Mouse (Mus musculus) erythroblast, embryonic 14.5 days (primary cell): ENCODE results near the gene N4bp2l2.

ENCODE experiments used
- GATA1 ChIP-seq: IDR thresholded peaks from 2 replicates; pipeline ENCODE4 v1.6.1; 2012; ENCODE audit warnings: low read length, inconsistent platforms, mixed read lengths
- TAL1 ChIP-seq: IDR thresholded peaks from 3 replicates; pipeline ENCODE4 v1.6.1; 2012; ENCODE audit warnings: low read length, inconsistent platforms, mixed read lengths

DNA sequence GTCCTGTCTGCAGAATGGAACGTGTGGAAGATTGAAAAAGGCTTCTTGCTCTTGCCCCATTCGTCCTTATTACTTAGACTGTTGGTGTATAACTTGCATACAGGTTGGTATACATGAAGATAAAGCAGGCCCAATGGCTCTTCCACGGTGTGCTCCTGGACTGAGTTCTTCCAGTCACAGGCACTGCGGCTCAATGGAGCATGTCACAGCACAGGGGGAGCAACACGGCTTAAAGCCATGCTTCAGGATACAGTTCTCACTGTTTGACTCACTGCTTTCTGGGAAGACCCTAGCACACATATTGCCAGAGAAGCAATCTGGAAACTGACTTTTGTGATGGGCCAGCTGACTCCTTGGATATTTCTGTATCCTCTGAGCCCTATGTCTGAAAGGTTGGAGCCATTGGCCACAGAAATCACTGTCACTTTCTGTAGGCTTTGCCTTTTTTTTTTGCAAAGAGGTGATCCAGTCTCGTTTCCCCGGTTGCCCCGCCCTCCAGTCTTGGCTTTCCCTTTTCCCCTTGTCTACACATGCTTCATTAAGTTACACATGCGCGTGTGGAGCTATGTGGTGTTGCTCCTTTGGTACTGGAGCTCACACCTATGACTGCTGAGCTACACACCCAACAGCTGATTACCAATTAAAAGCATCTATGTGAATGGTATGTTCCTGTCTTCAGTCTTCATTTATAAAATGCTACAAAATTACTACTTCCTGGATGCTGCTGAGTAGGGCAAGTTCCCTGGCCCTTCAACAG, 47.2 kb downstream of the N4bp2l2 start:
- no peak for TF ChIP-seq TAL1
- no peak for TF ChIP-seq GATA1
